Mouse (Mus musculus): ENCODE results near the gene Hrh2.

Hrh2 gene

DNA sequence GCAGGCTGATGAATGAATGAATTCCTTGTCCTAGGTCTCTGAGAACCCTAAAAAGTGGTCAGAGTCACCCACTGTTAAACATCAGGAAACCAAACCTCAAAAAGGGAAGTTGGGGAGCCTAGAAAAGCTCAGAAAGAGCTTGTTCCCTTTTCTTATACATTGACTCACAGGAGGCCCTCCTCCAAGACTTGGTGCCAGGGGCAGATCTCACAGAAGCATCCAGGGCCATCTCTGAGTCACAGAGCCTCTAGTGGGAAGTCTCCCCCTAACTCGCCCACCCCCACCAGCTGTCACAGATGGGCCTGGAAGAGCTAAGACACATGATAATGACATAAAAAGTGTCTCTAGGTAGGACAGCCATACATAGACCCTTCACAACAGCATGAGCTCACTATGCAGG is 26.4 kb downstream of the Hrh2 start:
- H3K36me3 ChIP-seq (ENCODE audit: control insufficient read depth, insufficient read depth, low read length, poor library complexity, severe bottlenecking), result no peaks in the 10 kb centered on the region; the same call in none of the 2 replicates
- no peaks in the 10 kb centered on the region for H3K27me3 ChIP-seq (ENCODE audit: control insufficient read depth, insufficient read depth, low read length, poor library complexity, severe bottlenecking)
- DNase-seq (ENCODE audit: low read depth, low spot score), result peak; percentile 82

DNA sequence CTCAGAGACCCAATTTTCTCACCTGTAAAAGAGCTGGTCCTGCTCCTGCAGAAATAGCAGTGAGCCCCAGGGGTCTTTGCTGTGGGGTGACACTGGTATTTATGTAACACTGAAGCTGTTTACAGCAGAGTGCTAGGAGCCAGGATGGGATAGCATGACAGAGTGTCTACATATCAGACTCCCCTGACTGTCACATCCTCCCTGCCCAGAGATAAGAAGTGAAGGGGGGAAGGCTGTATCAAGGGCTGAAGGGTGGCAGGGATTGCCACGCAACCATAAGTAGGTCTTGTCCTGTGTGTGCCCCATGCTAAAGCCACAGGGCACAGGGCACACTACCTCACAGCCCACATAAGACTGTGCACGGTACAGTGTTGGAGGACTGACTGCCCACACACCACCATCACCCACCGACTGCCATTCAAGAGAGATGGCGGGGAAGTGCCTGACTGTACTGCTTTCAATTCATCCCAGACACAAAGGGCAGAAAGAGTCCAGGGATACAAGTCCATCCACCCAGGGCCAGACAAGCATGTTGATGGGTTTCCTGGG is 29.8 kb downstream of the Hrh2 start:
- no peak for DNase-seq (ENCODE audit: low read depth, low spot score)
- Histone ChIP-seq H3K27me3 (ENCODE audit: control insufficient read depth, insufficient read depth, low read length, poor library complexity, severe bottlenecking) (no peaks in the 10 kb centered on the region), H3K36me3 (ENCODE audit: control insufficient read depth, insufficient read depth, low read length, poor library complexity, severe bottlenecking) (no peaks in the 10 kb centered on the region; the same call in 1 of the 2 replicates)

DNA sequence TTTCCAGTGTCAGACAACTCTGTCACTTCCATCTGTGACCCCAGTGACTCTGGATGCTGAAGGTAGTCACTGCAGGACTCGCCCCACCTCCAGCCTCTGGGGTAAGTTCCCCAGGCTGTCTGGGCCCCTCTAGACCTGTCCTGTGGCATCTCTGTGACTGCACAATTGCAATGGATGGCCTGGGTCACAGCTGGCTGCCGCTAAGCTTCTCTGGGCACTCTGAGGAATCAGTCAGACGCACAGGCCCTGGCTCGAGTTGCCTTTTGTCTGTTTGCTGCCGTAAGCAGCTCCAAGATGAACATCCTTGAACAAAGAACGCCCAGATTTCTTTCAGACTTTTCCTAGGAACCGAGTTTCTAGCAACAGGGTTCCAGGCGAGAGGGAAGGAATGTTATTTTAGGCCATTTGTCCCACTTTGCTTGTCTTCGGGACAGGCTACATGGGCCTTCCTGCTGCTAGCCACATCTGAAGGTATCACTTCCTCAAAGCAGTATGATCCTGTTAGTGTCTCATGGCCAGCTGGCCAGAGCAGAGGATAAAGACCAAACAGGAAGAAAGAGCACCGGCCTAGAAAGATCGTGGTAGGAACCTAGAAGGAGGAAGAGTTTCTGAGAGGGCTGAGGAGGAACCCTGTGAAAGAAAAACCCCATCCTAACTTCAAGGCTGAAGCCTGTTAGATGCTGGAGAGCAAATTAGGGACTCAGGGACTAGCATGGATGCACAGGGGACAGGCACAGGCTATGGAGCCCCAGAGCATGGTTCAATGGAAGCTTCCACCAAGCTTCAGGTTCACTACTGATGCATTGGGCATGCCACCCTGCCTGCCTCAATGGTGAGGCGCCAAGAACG is 31.2 kb downstream of the Hrh2 start:
- no peaks in the 10 kb centered on the region for H3K27me3 ChIP-seq (ENCODE audit: control insufficient read depth, insufficient read depth, low read length, poor library complexity, severe bottlenecking)
- DNase-seq (ENCODE audit: low read depth, low spot score), result peak; percentile 68
- no peaks in the 10 kb centered on the region for H3K36me3 ChIP-seq (ENCODE audit: control insufficient read depth, insufficient read depth, low read length, poor library complexity, severe bottlenecking)

DNA sequence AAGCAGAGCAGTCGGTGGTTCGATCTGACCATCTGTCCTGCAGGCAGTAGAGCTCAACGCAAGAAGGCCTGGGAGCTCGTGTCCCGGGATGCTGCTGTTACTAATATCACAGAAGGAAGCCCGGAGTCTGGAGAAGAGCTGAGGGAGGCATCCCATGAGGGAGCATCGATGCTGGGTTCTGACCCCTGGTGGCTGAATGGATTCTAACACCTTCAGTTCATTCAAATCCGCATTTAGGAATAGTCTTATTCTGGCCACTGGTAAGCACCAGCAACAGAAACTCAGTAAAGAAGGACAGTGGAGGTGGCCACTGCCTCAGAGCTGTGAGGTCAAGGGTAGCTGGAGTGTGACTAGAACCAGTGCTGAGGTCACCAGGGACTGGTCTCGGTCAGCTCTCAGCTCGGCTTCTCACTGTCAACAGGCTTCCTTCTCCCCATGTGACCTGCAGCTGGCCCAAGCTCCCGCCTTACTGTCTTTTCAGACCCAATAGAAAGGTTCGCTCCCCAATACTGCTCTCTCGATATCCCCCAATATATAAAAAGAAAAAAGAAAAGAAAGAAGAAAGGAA is 36.1 kb downstream of the Hrh2 start:
- Histone ChIP-seq H3K27me3 (ENCODE audit: control insufficient read depth, insufficient read depth, low read length, poor library complexity, severe bottlenecking) (no peaks in the 10 kb centered on the region), H3K36me3 (ENCODE audit: control insufficient read depth, insufficient read depth, low read length, poor library complexity, severe bottlenecking) (no peaks in the 10 kb centered on the region)
- DNase-seq (ENCODE audit: low read depth, low spot score), result peak; percentile 65

DNA sequence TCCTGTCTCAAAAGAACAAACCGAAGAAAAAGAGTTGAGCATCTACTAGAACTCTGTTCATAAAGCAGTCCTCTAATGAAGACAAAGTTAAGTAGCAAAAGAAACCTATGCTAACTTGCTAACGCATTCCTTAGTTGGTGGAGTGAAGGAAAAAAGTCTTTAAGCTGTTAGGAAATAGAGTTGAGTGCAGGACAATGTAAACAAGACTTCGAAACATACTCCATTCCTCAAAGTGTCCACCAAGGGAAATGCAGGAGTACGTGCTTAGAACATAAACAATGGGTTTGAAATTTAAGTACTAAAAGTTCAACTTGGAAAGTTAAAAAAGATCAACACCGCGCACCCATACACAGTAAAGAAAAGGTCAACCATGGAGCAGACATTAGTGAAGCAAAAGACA is 38.2 kb downstream of the Hrh2 start:
- H3K36me3 ChIP-seq (ENCODE audit: control insufficient read depth, insufficient read depth, low read length, poor library complexity, severe bottlenecking), result peaks cover 3% of the 10 kb centered on the region; the same call in 1 of the 2 replicates
- no peaks in the 10 kb centered on the region for H3K27me3 ChIP-seq (ENCODE audit: control insufficient read depth, insufficient read depth, low read length, poor library complexity, severe bottlenecking)

DNA sequence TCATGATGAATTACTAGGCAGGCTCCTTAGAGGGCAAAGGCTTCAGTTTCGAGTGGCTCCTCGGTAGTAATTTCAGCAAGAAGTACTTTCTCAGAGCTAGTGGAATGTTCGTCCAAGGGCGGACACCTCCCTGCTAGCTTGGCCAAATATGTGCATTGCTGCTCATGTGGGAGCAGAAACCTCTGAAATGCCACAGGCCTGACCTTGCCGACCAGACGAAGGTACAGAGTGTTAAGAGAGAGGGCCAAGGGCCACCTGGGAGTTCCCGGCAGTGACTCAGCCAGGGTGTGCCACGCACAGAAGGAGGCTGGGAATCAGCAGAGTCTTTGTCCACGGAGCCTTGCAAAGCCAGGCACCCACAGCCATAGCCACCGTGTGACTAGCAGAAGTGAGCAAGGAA is 39.9 kb downstream of the Hrh2 start:
- Histone ChIP-seq H3K36me3 (ENCODE audit: control insufficient read depth, insufficient read depth, low read length, poor library complexity, severe bottlenecking) (peaks cover 3% of the 10 kb centered on the region; the same call in 1 of the 2 replicates), H3K27me3 (ENCODE audit: control insufficient read depth, insufficient read depth, low read length, poor library complexity, severe bottlenecking) (no peaks in the 10 kb centered on the region)
- DNase-seq (ENCODE audit: low read depth, low spot score), result no peak

More for the DNA sequence above, 38.2 kb downstream of the Hrh2 start:
- DNase-seq (ENCODE audit: low read depth, low spot score), result no peak

DNA sequence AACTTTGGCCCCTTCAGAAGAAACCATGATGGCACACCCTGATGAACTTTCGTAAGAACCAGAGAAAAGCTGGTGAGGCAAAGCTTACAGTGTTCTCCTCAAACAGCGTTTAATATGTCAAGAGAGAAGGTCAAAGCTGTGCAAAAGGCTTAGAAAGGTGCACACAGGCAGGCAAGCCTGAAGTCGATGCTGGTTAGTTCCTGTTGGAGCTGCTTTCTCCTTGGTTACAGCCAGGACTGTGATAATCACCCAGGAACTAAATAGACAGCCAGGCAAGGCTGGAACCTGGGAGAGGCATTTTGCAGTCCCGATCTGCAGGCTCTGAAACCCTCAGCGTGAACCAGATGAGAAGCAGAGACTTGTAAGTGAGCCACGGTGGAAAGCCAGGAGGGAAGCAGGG is 45.6 kb downstream of the Hrh2 start:
- DNase-seq (ENCODE audit: low read depth, low spot score), result no peak
- no peaks in the 10 kb centered on the region for H3K27me3 ChIP-seq (ENCODE audit: control insufficient read depth, insufficient read depth, low read length, poor library complexity, severe bottlenecking)

DNA sequence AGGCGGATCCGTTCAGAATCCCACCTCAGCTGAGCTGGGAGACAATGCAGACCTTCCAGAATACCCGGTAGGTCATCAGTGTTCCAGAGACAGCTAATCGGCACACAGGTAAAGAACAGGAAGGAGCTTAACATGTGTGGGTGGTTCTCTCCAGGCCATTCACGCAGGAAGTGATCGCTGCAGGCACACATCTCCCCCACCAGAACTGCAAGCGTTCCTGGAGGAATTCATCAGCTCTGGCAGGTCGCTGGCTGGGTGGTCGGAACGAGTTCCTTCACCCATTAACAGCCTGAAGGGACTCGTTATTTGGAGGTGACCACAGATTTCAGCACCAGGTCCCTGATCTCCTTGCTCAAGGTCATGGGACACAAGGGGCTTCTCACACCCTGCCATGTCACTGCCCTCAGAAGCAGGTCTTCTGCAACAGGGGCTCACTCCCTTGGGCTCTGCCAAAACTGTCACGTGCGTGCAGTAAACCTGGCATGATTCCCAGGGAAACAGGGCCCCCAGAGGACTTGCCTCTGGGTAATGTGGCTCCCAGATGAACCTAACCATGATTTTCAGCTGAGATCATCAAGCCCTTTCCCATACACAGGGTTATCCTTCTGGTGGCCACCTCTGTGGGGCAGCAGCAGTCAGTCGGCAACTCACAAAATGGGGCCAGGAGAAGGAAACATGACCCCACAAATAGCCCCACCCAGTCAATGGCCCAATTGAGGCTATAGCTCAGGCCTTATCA is 46.8 kb downstream of the Hrh2 start:
- Histone ChIP-seq H3K27me3 (ENCODE audit: control insufficient read depth, insufficient read depth, low read length, poor library complexity, severe bottlenecking) (no peaks in the 10 kb centered on the region), H3K36me3 (ENCODE audit: control insufficient read depth, insufficient read depth, low read length, poor library complexity, severe bottlenecking) (no peaks in the 10 kb centered on the region)
- DNase-seq (ENCODE audit: low read depth, low spot score), result no peak

More for the DNA sequence above, 45.6 kb downstream of the Hrh2 start:
- H3K36me3 ChIP-seq (ENCODE audit: control insufficient read depth, insufficient read depth, low read length, poor library complexity, severe bottlenecking), result peaks cover 3% of the 10 kb centered on the region; the same call in 1 of the 2 replicates

DNA sequence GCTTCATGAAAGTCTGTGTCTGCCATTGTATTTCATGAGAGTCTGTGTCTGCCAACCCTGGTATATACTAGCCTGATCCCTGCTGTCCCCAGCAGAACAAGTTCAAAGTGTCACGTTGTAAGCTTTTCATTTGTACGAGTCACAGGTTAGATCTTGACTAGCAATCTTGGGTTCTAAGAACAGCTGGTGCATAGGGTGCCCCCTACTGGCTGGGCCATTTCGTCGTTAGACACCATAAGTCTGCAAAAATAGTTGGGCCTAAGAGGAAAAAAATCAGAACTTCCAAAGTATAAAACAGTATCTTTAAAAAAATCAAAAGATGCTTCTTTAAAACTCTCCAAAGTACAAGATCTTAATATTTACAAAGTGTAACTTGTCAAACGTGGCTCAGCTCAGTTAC is 50.5 kb downstream of the Hrh2 start:
- Histone ChIP-seq H3K36me3 (ENCODE audit: control insufficient read depth, insufficient read depth, low read length, poor library complexity, severe bottlenecking) (no peaks in the 10 kb centered on the region), H3K27me3 (ENCODE audit: control insufficient read depth, insufficient read depth, low read length, poor library complexity, severe bottlenecking) (no peaks in the 10 kb centered on the region)
- DNase-seq (ENCODE audit: low read depth, low spot score), result peak; percentile 80

DNA sequence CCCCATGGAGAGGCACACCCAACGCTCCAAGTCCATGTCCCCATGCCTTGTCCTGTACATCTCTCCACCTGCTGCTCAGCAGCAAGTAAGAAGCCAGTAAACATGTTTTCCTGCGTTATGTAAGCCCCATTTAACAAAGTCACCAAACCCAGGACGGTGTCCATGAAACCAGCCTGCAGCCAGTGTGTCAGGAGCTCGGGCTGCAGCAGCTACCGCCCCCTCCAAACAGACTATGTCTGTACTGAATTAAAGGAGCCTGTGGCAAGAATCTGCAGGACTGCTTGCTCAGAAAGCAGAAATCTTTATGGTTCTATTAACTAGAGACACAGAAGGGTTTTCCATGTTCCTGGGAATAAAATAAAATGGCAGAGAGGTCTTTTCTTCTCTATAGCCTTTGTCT is 53.3 kb downstream of the Hrh2 start:
- DNase-seq (ENCODE audit: low read depth, low spot score), result no peak
- Histone ChIP-seq H3K36me3 (ENCODE audit: control insufficient read depth, insufficient read depth, low read length, poor library complexity, severe bottlenecking) (no peaks in the 10 kb centered on the region), H3K27me3 (ENCODE audit: control insufficient read depth, insufficient read depth, low read length, poor library complexity, severe bottlenecking) (no peaks in the 10 kb centered on the region)

DNA sequence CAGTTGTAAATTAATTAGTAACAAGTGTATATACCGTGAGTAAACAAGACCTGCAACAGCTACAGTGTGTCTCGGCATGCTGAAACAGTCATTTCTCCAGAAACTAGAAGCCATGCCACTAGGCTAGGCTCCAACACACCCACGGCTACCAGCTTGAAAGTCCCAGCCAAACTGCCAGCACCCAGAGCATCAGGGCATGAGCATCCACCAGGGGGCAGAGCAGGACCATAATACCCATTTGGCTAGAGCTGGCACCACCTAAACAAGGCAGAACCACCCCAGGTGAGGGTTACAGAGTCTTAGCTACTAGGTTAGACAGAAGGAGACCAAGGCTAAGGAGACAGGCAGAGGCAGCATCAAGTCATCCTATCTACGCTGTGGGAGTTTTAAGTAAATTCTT is 55.6 kb downstream of the Hrh2 start:
- Histone ChIP-seq H3K36me3 (ENCODE audit: control insufficient read depth, insufficient read depth, low read length, poor library complexity, severe bottlenecking) (no peaks in the 10 kb centered on the region), H3K27me3 (ENCODE audit: control insufficient read depth, insufficient read depth, low read length, poor library complexity, severe bottlenecking) (no peaks in the 10 kb centered on the region)
- DNase-seq (ENCODE audit: low read depth, low spot score), result peak; percentile 92

DNA sequence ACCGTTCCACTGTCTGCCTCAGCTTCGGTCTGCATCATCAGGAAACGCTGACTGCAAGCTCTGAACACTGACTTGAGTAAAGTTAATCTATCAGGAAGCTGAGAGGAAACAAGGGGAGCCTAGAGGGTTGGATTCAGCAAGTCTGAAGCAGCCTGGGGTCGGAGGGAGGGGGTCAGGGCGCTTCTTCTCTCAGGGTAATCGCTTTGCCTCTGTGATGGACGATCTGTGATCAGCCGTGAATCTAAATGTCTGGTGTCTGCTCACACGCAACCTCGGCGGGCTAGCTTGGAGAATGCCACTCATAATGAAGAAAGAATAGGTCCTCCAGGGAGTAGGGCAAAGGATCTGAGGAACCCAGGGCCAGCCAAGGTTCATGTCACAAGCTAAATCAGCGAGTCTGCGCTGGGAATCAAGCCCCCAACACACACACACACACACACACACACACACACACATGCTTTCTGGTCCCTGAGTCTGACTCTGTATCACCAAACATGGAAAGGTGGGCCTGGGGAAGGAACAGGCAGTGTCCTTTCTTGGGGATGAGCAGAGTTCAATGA is 56.6 kb downstream of the Hrh2 start:
- H3K27me3 ChIP-seq (ENCODE audit: control insufficient read depth, insufficient read depth, low read length, poor library complexity, severe bottlenecking), result no peaks in the 10 kb centered on the region
- no peaks in the 10 kb centered on the region for H3K36me3 ChIP-seq (ENCODE audit: control insufficient read depth, insufficient read depth, low read length, poor library complexity, severe bottlenecking)
- no peak for DNase-seq (ENCODE audit: low read depth, low spot score)

DNA sequence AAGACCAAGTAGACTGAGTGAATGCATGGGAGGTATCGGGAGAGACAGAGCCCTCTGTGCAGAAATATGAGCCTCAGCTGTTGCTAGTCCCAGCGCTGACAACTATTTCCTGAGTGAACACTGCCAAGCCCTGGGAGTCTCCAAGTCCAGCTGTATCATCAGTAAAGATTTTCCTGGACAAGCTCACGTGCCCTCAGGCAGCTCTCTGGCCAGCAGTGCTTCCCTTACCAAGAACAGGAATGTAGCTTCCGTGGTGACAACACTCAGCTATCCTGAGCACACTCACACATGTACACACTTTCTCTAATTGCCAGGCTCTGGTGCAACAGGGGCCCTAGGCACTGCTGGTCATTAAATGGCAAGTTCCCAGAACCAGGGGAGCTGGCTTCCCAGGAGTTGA is 57.1 kb downstream of the Hrh2 start:
- Histone ChIP-seq H3K36me3 (ENCODE audit: control insufficient read depth, insufficient read depth, low read length, poor library complexity, severe bottlenecking) (no peaks in the 10 kb centered on the region), H3K27me3 (ENCODE audit: control insufficient read depth, insufficient read depth, low read length, poor library complexity, severe bottlenecking) (no peaks in the 10 kb centered on the region)
- no peak for DNase-seq (ENCODE audit: low read depth, low spot score)

DNA sequence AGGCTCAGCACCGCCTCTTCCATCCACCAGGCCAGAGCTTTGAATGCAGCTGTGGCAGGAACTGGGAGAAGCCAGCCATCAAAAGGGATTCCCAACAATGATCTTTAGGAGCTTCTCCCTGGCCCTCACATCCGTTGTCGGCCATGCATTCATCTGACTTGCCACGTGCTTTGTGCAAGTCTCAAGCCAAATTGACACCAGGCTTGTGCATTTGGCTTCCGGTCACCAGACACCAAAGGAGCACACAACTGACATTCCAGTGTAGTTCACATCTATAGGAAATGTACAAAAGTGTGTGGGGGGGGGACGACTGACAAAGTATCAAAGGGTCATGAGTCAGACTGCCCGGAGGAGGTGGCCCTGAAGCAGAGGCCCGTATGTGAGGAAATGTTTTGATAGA is 58.4 kb downstream of the Hrh2 start:
- no peaks in the 10 kb centered on the region for H3K27me3 ChIP-seq (ENCODE audit: control insufficient read depth, insufficient read depth, low read length, poor library complexity, severe bottlenecking)
- H3K36me3 ChIP-seq (ENCODE audit: control insufficient read depth, insufficient read depth, low read length, poor library complexity, severe bottlenecking), result no peaks in the 10 kb centered on the region
- DNase-seq (ENCODE audit: low read depth, low spot score), result no peak

Measured in splenic B cell, adult 2 months (primary cell).